Mouse (Mus musculus): ENCODE results near the gene Hacl1. TPM values are rescaled to one million over a fixed set of nuclear protein-coding genes. Genes with fewer than 3 reads are reported as not detected.

Hacl1 gene
- polyA plus RNA-seq, 1 experiment from 2014 or later, result 15.5 TPM

GRCm38 (mm10) chr14:31668326-31668725 is 27.2 kb upstream of the Hacl1 start:
- ATAC-seq, result no peak
- H3K9me3 ChIP-seq, result no peaks in the 10 kb centered on the region
- H3K9ac ChIP-seq, result no peak overlapping the region
- no peaks in the 10 kb centered on the region for H3K27me3 ChIP-seq (replicated peaks)
- no peaks in the 10 kb centered on the region for H3K36me3 ChIP-seq
- no peak overlapping the region for H3K4me3 ChIP-seq (replicated peaks)
- H3K4me2 ChIP-seq (replicated peaks), result no peak overlapping the region
- peaks cover 34% of the 10 kb centered on the region for H3K4me1 ChIP-seq (replicated peaks)
- 86% methylated on average over 13 of the region's 13 CpGs for WGBS
- no peak overlapping the region for H3K27ac ChIP-seq

- 84% methylated on average over 6 of the region's 6 CpGs for WGBS
- ATAC-seq, result no peak
- H3K4me1 ChIP-seq (replicated peaks), result peaks cover 40% of the 10 kb centered on the region
These were observed 26.7 kb upstream of the Hacl1 start for GRCm38 (mm10) chr14:31667741-31668140.

DNA sequence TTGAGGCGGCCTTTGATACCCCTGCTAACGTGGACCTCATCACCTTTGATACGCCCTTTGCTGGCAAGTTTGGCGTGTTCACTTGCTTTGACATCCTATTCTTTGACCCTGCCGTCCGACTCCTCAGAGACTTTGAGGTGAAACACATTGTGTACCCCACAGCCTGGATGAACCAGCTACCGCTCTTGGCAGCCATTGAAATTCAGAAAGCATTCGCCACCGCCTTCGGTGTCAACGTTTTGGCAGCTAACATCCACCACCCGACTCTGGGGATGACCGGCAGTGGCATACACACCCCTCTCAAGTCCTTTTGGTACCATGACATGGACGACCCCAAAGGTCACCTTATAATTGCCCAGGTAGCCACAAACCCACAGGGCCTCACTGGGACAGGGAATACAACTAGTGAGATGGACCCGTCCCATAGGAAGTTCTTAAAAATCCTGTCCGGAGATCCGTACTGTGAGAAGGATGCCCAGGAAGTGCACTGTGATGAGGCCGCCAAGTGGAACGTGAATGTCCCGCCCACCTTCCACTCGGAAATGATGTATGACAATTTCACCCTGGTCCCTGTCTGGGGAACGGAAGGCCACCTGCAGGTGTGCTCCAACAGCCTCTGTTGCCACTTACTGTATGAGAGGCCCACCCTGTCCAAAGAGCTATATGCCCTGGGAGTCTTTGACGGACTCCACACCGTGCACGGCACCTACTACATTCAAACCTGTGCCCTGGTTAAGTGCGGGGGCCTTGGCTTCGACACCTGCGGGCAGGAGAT is 26.0 kb upstream of the Hacl1 start:
- no peaks in the 10 kb centered on the region for H3K36me3 ChIP-seq
- no peak overlapping the region for H3K4me2 ChIP-seq (replicated peaks)
- H3K9me3 ChIP-seq, result no peaks in the 10 kb centered on the region
- H3K4me3 ChIP-seq (replicated peaks), result no peak overlapping the region
- H3K27ac ChIP-seq, result no peak overlapping the region
- 95% methylated on average over 28 of the region's 28 CpGs for WGBS
- H3K27me3 ChIP-seq (replicated peaks), result no peaks in the 10 kb centered on the region
- no peak overlapping the region for H3K9ac ChIP-seq
- ATAC-seq, result no peak
- peaks cover 46% of the 10 kb centered on the region for H3K4me1 ChIP-seq (replicated peaks)

More at GRCm38 (mm10) chr14:31667741-31668140, 26.7 kb upstream of the Hacl1 start:
- Histone ChIP-seq H3K9ac (no peak overlapping the region), H3K36me3 (no peaks in the 10 kb centered on the region), H3K27me3 (replicated peaks) (no peaks in the 10 kb centered on the region), H3K9me3 (no peaks in the 10 kb centered on the region), H3K4me3 (replicated peaks) (no peak overlapping the region), H3K4me2 (replicated peaks) (no peak overlapping the region), H3K27ac (no peak overlapping the region)

GRCm38 (mm10) chr14:31665566-31665940 is 24.5 kb upstream of the Hacl1 start:
- H3K4me2 ChIP-seq (replicated peaks), result peak overlapping the region; percentile 19; the same call in 1 of the 2 replicates
- ATAC-seq, result no peak
- H3K9me3 ChIP-seq, result no peaks in the 10 kb centered on the region
- WGBS, result 57% methylated on average over 4 of the region's 4 CpGs
- H3K27me3 ChIP-seq (replicated peaks), result no peaks in the 10 kb centered on the region
- H3K27ac ChIP-seq, result peak overlapping the region; percentile 48; the same call in 1 of the 2 replicates
- H3K4me1 ChIP-seq (replicated peaks), result peaks cover 53% of the 10 kb centered on the region
- H3K4me3 ChIP-seq (replicated peaks), result no peak overlapping the region
- H3K9ac ChIP-seq, result no peak overlapping the region
- no peaks in the 10 kb centered on the region for H3K36me3 ChIP-seq

GRCm38 (mm10) chr14:31664903-31665565 is 23.9 kb upstream of the Hacl1 start:
- no peak for ATAC-seq
- Histone ChIP-seq H3K27ac (peak overlapping the region; percentile 48), H3K27me3 (replicated peaks) (no peaks in the 10 kb centered on the region), H3K4me2 (replicated peaks) (peak overlapping the region; percentile 19; the same call in 1 of the 2 replicates), H3K36me3 (no peaks in the 10 kb centered on the region), H3K9ac (no peak overlapping the region), H3K4me3 (replicated peaks) (no peak overlapping the region), H3K4me1 (replicated peaks) (peaks cover 57% of the 10 kb centered on the region), H3K9me3 (no peaks in the 10 kb centered on the region)
- WGBS, result 40% methylated on average over 12 of the region's 12 CpGs

DNA sequence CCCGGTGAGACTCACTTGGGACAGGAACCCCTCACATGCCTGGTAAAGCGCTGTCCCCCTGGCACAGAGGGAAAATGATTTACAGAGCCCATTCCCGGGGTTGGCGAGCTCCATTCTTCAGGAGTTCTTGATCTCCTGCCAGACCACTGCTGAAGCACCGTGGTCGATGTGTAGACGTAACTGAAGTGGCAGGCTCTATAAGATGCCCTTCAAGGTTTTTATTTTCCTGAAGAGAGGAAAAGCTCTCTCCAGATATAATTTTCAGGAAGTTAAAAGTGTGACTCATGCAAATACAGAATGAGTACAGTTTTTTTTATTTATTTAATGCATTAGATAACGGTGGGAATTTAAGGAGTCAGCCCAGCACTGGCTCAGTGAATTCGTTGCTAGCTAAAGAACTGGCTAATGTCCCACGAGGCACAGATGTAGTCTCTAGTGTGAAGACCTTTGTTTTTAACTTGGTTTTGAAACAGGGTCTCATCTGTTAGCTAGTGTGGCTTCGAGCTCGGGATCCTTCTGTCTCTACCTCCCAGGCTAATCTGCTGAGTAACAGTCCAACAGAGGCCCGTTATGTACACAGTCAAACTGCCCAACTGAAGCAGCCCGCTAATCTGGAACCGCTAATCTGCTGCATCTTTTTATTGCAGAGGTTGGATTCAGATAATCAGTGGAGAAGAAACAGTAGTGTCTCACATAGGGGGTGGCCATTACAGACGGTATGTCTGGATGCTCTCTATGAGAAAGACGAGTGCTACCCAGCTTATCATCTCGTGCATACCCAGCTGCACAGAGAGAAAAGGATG is 23.2 kb upstream of the Hacl1 start:
- H3K4me1 ChIP-seq (replicated peaks), result peaks cover 55% of the 10 kb centered on the region
- H3K4me2 ChIP-seq (replicated peaks), result no peak overlapping the region
- no peak overlapping the region for H3K4me3 ChIP-seq (replicated peaks)
- ATAC-seq, result no peak
- no peaks in the 10 kb centered on the region for H3K9me3 ChIP-seq
- no peaks in the 10 kb centered on the region for H3K36me3 ChIP-seq
- H3K9ac ChIP-seq, result no peak overlapping the region
- WGBS, result 48% methylated on average over 18 of the region's 18 CpGs
- peak overlapping the region; percentile 48 for H3K27ac ChIP-seq
- H3K27me3 ChIP-seq (replicated peaks), result no peaks in the 10 kb centered on the region

GRCm38 (mm10) chr14:31663376-31664099 is 22.5 kb upstream of the Hacl1 start:
- peaks cover 52% of the 10 kb centered on the region for H3K4me1 ChIP-seq (replicated peaks)
- H3K9ac ChIP-seq, result no peak overlapping the region

GRCm38 (mm10) chr14:31662555-31663211 is 21.6 kb upstream of the Hacl1 start:
- Histone ChIP-seq H3K4me1 (replicated peaks) (peaks cover 52% of the 10 kb centered on the region), H3K4me2 (replicated peaks) (peak overlapping the region; percentile 74), H3K36me3 (no peaks in the 10 kb centered on the region), H3K9me3 (no peaks in the 10 kb centered on the region), H3K4me3 (replicated peaks) (peak overlapping the region; percentile 31; the same call in 1 of the 2 replicates), H3K9ac (no peak overlapping the region; the same call in 1 of the 2 replicates), H3K27ac (peak overlapping the region; percentile 98), H3K27me3 (replicated peaks) (no peaks in the 10 kb centered on the region)
- ATAC-seq, result peak; percentile 54
- 26% methylated on average over 9 of the region's 9 CpGs for WGBS

More at GRCm38 (mm10) chr14:31663376-31664099, 22.5 kb upstream of the Hacl1 start:
- Histone ChIP-seq H3K4me2 (replicated peaks) (no peak overlapping the region), H3K4me3 (replicated peaks) (no peak overlapping the region), H3K36me3 (no peaks in the 10 kb centered on the region), H3K27me3 (replicated peaks) (no peaks in the 10 kb centered on the region), H3K27ac (peak overlapping the region; percentile 98), H3K9me3 (no peaks in the 10 kb centered on the region)
- 81% methylated on average over 13 of the region's 13 CpGs for WGBS
- ATAC-seq, result no peak

DNA sequence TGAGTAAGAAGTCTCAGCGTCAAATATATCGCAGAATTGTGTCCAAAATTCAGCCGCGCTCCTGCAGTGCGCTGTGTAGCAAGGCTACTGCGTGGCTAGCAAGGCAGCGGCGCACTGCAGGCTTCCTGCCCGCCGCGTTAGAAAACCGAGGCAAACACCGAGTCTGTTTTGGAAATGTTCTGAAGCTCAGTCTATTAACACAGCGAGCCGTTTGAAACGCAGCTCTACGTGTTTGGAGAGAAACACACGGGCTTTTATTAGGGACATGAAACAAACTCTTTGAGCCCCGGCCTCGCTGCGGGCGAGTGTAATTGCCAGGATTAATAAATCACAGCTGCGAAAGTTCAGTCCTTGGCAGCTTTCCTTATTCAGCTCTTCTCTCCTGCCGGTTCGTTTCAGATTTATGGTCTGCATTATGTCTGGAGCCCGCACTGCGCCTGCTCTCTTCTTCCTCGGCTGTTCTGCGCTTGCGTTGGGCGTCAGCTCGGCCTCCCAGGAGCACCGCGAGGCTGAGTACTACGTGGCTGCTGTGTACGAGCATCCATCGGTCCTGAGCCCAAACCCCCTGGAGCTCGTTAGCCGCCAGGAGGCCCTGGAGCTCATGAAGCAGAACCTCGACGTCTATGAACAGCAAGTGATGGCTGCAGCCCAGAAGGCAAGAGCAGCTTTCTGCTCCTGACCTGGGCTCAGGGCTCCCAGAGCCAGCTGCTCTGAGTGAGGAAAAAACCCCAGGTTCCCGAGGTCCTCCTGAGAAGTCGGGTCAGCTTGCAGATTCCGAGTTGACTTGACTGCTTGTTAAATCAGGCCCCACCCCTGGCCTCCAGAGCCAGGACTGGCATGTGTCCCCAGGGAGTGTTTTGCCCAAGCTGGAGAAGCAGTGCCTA is 20.8 kb upstream of the Hacl1 start:
- peak; percentile 93 for ATAC-seq
- H3K9me3 ChIP-seq, result no peaks in the 10 kb centered on the region
- peak overlapping the region; percentile 74 for H3K4me2 ChIP-seq (replicated peaks)
- H3K4me3 ChIP-seq (replicated peaks), result peak overlapping the region; percentile 31
- no peaks in the 10 kb centered on the region for H3K36me3 ChIP-seq
- peak overlapping the region; percentile 98 for H3K27ac ChIP-seq
- no peaks in the 10 kb centered on the region for H3K27me3 ChIP-seq (replicated peaks)
- WGBS, result 2% methylated on average over 44 of the region's 44 CpGs
- H3K4me1 ChIP-seq (replicated peaks), result peaks cover 56% of the 10 kb centered on the region
- peak overlapping the region; percentile 41 for H3K9ac ChIP-seq

DNA sequence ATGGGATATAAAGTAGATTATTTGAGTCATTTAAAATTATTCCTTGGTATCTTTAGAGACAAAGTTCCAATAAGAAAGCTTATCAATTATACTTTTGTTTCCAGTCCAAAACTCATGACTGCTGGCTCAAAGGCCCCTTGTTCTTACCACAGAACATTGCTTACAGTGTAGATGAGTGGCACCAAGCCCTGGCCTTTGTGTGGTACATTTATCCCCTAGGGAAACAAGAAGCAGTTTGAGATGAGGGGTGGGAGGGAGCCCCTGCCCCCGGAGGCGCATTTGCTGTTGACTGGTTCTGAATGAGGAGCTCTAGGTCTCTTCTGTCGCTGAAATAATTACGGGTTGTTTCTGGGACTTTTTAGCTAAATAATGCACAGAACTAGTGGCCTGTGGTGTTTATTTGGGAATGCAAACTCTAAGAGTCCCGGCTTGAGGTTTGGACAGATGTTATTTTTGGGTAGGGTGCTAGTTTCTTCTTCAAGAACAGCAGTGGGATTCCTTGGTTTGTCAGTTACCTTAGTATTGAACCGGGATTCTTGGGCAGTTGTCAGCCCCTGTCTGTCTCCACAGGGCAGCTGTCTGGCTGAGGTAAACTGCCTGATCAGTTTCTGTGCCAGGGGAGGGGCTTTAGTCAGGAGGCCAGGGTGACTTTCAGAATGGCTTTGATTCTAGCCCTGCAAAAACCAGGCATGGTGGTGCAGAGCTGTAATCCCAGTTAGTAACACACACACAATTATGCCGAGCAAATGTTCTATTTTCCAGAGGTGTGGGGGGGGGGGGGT is 19.4 kb upstream of the Hacl1 start:
- Histone ChIP-seq H3K27me3 (replicated peaks) (no peaks in the 10 kb centered on the region), H3K4me1 (replicated peaks) (peaks cover 52% of the 10 kb centered on the region), H3K36me3 (no peaks in the 10 kb centered on the region), H3K27ac (peak overlapping the region; percentile 98), H3K9ac (no peak overlapping the region), H3K4me2 (replicated peaks) (no peak overlapping the region), H3K9me3 (no peaks in the 10 kb centered on the region), H3K4me3 (replicated peaks) (no peak overlapping the region)
- ATAC-seq, result no peak
- 66% methylated on average over 7 of the region's 7 CpGs for WGBS

Data from intestine, embryonic 15.5 days (tissue).